8 mouse cellular contexts compared by ENCODE assay signal in the genomic region with DNA sequence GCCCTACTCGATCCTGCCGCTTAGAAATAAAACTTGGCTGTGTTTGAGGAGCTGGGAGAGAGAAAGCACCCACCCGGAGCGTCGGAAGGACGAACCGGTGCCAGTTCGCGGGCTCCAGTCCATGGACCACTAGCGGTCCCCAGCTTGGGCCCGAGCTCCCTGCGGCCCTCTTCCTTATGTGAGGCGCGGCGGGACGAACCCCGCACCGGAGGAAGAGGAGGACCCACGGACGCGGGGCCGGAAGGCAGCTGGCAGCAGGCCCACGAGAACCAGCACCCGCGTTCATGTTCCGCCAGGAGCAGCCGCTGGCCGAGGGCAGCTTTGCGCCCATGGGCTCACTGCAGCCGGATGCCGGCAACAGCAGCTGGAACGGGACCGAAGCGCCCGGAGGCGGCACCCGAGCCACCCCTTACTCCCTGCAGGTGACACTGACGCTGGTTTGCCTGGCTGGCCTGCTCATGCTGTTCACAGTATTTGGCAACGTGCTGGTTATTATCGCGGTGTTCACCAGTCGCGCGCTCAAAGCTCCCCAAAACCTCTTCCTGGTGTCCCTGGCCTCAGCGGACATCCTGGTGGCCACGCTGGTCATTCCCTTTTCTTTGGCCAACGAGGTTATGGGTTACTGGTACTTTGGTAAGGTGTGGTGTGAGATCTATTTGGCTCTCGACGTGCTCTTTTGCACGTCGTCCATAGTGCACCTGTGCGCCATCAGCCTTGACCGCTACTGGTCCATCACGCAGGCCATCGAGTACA. TPM values are rescaled to one million over a fixed set of nuclear protein-coding genes. Genes with fewer than 3 reads are reported as not detected.
A peak's percentile ranks its signal among the peaks of the same experiment; 100 is the strongest.
DNase-seq lines count a peak whose midpoint lies in the region; ATAC-seq lines count a peak whose summit lies in the region.

No protein-coding gene starts in this region.

- 3% methylated on average over 55 of the region's 55 CpGs for WGBS in embryonic facial prominence, embryonic 10.5 days
- WGBS in hindbrain, embryonic 14.5 days, result 3% methylated on average over 55 of the region's 55 CpGs
- WGBS in liver, embryonic 15.5 days (ENCODE audit: insufficient replicate concordance), result 3% methylated on average over 55 of the region's 55 CpGs

- ATAC-seq in CD4-positive, CD25-positive, alpha-beta regulatory T cell, adult 4 months, result peak; percentile 27
- ATAC-seq in hindbrain, embryonic 14.5 days (ENCODE audit: low FRiP score), result no peak
- no peak for ATAC-seq in liver, embryonic 15.5 days (ENCODE audit: insufficient read depth)

- H3K4me1 ChIP-seq in embryonic facial prominence, embryonic 10.5 days, result peaks cover 44% of the 10 kb centered on the region
- H3K4me1 ChIP-seq in hindbrain, embryonic 14.5 days (replicated peaks; ENCODE audit: control insufficient read depth, insufficient read depth, low read length), result peaks cover 18% of the 10 kb centered on the region
- peaks cover 37% of the 10 kb centered on the region for H3K4me1 ChIP-seq in liver, embryonic 15.5 days (replicated peaks)

- H3K4me3 ChIP-seq in embryonic facial prominence, embryonic 10.5 days, result peak overlapping the region; percentile 68
- peak overlapping the region; percentile 65 for H3K4me3 ChIP-seq in hindbrain, embryonic 14.5 days (replicated peaks; ENCODE audit: low read length)
- peak overlapping the region; percentile 46 for H3K4me3 ChIP-seq in liver, embryonic 15.5 days (replicated peaks)

- H3K4me2 ChIP-seq in hindbrain, embryonic 14.5 days (replicated peaks), result peak overlapping the region; percentile 100
- peak overlapping the region; percentile 68 for H3K4me2 ChIP-seq in liver, embryonic 15.5 days

- H3K27ac ChIP-seq in embryonic facial prominence, embryonic 10.5 days (replicated peaks), result no peak overlapping the region
- peak overlapping the region; percentile 77; the same call in 1 of the 2 replicates for H3K27ac ChIP-seq in hindbrain, embryonic 14.5 days
- no peak overlapping the region for H3K27ac ChIP-seq in liver, embryonic 15.5 days (replicated peaks)

- no peaks in the 10 kb centered on the region for H3K36me3 ChIP-seq in embryonic facial prominence, embryonic 10.5 days (replicated peaks)
- H3K36me3 ChIP-seq in hindbrain, embryonic 14.5 days (replicated peaks; ENCODE audit: control insufficient read depth, insufficient read depth), result no peaks in the 10 kb centered on the region
- H3K36me3 ChIP-seq in liver, embryonic 15.5 days (replicated peaks), result no peaks in the 10 kb centered on the region

- peak; percentile 90 for DNase-seq in heart, adult 11 months
- DNase-seq in heart, postnatal 4 days, result no peak
- peak; percentile 51 for DNase-seq in embryonic facial prominence, embryonic 10.5 days (ENCODE audit: low spot score)
- no peak for DNase-seq in hindbrain, embryonic 14.5 days (ENCODE audit: low spot score)
- peak; percentile 44 for DNase-seq in right cerebral cortex, postnatal 14 days
- DNase-seq in urinary bladder, adult 2 months (ENCODE audit: low spot score), result no peak

- H3K27me3 ChIP-seq in embryonic facial prominence, embryonic 10.5 days (replicated peaks; ENCODE audit: low read depth, poor library complexity, severe bottlenecking), result peaks cover 78% of the 10 kb centered on the region
- H3K27me3 ChIP-seq in hindbrain, embryonic 14.5 days (ENCODE audit: control insufficient read depth, insufficient read depth, low read length), result peaks cover 39% of the 10 kb centered on the region
- peaks cover 96% of the 10 kb centered on the region for H3K27me3 ChIP-seq in liver, embryonic 15.5 days

- peak overlapping the region; percentile 72 for H3K9ac ChIP-seq in hindbrain, embryonic 14.5 days
- no peak overlapping the region for H3K9ac ChIP-seq in liver, embryonic 15.5 days

- H3K9me3 ChIP-seq in embryonic facial prominence, embryonic 10.5 days, result no peaks in the 10 kb centered on the region
- H3K9me3 ChIP-seq in hindbrain, embryonic 14.5 days (ENCODE audit: control insufficient read depth, low read length), result no peaks in the 10 kb centered on the region
- H3K9me3 ChIP-seq in liver, embryonic 15.5 days (replicated peaks), result no peaks in the 10 kb centered on the region

RNA-seq across cellular contexts. Expression of gene Adra2a, which starts 2.2 kb away (rescaled TPM):
- total RNA-seq in heart, postnatal 4 days (2021), result under 1 TPM; 0.14 to 0.19 TPM
- polyA plus RNA-seq in CD4-positive, CD25-positive, alpha-beta regulatory T cell, adult 4 months (2017; shearing (Covaris generic)), result not detected
- 0.14 and 0.29 TPM in 2 replicates for polyA plus RNA-seq in embryonic facial prominence, embryonic 10.5 days (2016; fragmentation: Nextera tagmentation; extraction: Ambion mirVana)
- 7.5 and 9.6 TPM in 2 replicates for polyA plus RNA-seq in hindbrain, embryonic 14.5 days (2014; fragmentation: Nextera tagmentation; extraction: Ambion mirVana)
- polyA plus RNA-seq in liver, embryonic 15.5 days (2015; fragmentation: Nextera tagmentation; extraction: Ambion mirVana), result 0.03 and 0.05 TPM in 2 replicates
- polyA plus RNA-seq in urinary bladder, adult 2 months (2012; rRNA removed), result 1.5 and 2.2 TPM in 2 replicates

Comparison
In these comparisons a context has a peak if more than half of its experiments do, and no peak if none do; other contexts are left out.
1. DNase-seq: peak in heart, adult 11 months (single experiment), embryonic facial prominence, embryonic 10.5 days (single experiment) and right cerebral cortex, postnatal 14 days (single experiment); none in heart, postnatal 4 days (single experiment), hindbrain, embryonic 14.5 days (single experiment) and urinary bladder, adult 2 months (single experiment).
2. Peak in every context shown above with its lines, with median percentiles within 50 percentile points of each other: H3K4me3 ChIP-seq.